In the genomic region with DNA sequence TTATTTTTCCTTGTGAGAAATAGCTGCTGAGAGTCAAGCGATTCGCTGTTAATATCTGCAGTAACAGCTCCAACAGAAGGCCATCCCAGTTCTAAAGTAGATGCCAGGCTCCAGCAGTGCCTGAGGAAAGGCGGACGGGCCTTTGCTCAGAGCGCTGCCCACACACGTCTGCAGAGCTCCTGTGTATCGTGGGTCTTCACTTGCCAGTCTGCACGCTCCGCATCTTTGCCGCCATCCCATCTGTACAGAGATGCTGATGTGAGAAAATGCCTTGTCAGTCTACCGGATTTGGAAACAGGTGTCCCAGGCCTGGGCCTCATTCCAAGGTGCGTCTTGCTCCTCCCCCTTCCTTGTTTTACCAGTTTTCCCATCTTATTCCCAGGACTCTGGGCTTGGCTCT, we compare ENCODE assay signal across 14 mouse cellular contexts. TPM values are rescaled to one million over a fixed set of nuclear protein-coding genes. Genes with fewer than 3 reads are reported as not detected.
DNase-seq lines count a peak whose midpoint lies in the region; ATAC-seq and TF ChIP-seq lines count a peak whose summit lies in the region.
"Had no signal": no experiment of that assay in that cellular context is flagged by ENCODE, and none has a peak within 500 bp of the region (broad histone marks: within the 10 kb centered on the region; RNA-seq: fewer than 3 reads in every experiment).

No protein-coding gene starts in this region.

- H3K27me3 ChIP-seq in embryonic facial prominence, embryonic 14.5 days (replicated peaks; ENCODE audit: control insufficient read depth, insufficient read depth, low read length): no peaks in the 10 kb centered on the region
- H3K27me3 ChIP-seq in embryonic facial prominence, embryonic 10.5 days (replicated peaks; ENCODE audit: low read depth, poor library complexity, severe bottlenecking): no peaks in the 10 kb centered on the region
- no peaks in the 10 kb centered on the region for H3K27me3 ChIP-seq in forebrain, postnatal 0 days (ENCODE audit: insufficient read depth, low read length)
- H3K27me3 ChIP-seq in intestine, embryonic 16.5 days (replicated peaks; ENCODE audit: control insufficient read depth, insufficient read depth, low read length): no peaks in the 10 kb centered on the region
- H3K27me3 ChIP-seq: hindbrain, embryonic 15.5 days had no signal

- no peaks in the 10 kb centered on the region for H3K36me3 ChIP-seq in embryonic facial prominence, embryonic 14.5 days (ENCODE audit: control insufficient read depth, insufficient read depth, low read length)
- no peaks in the 10 kb centered on the region for H3K36me3 ChIP-seq in embryonic facial prominence, embryonic 10.5 days (replicated peaks)
- no peaks in the 10 kb centered on the region for H3K36me3 ChIP-seq in forebrain, postnatal 0 days (ENCODE audit: insufficient read depth)
- H3K36me3 ChIP-seq in intestine, embryonic 16.5 days (ENCODE audit: control insufficient read depth, insufficient read depth, low read length): no peaks in the 10 kb centered on the region
- H3K36me3 ChIP-seq: hindbrain, embryonic 15.5 days had no signal

- no peak for TF ChIP-seq CTCF in forebrain, postnatal 0 days (IDR thresholded peaks at IDR 0.05; ENCODE audit: low read depth)

- no peaks in the 10 kb centered on the region for H3K9me3 ChIP-seq in embryonic facial prominence, embryonic 14.5 days (ENCODE audit: control insufficient read depth, low read length)
- no peaks in the 10 kb centered on the region for H3K9me3 ChIP-seq in embryonic facial prominence, embryonic 10.5 days
- no peaks in the 10 kb centered on the region for H3K9me3 ChIP-seq in forebrain, postnatal 0 days (ENCODE audit: low read length)
- no peaks in the 10 kb centered on the region for H3K9me3 ChIP-seq in intestine, embryonic 16.5 days (ENCODE audit: control insufficient read depth, low read length)
- H3K9me3 ChIP-seq: hindbrain, embryonic 15.5 days had no signal

- H3K9ac ChIP-seq in embryonic facial prominence, embryonic 14.5 days (ENCODE audit: low read depth, low read length): no peak overlapping the region
- H3K9ac ChIP-seq in forebrain, postnatal 0 days: no peak overlapping the region
- H3K9ac ChIP-seq in intestine, embryonic 16.5 days (ENCODE audit: low read depth, low read length): no peak overlapping the region
- H3K9ac ChIP-seq: hindbrain, embryonic 15.5 days; liver, embryonic 14.5 days had no signal

- no peak overlapping the region for H3K4me2 ChIP-seq in embryonic facial prominence, embryonic 14.5 days (ENCODE audit: low read depth, low read length)
- no peak overlapping the region for H3K4me2 ChIP-seq in forebrain, postnatal 0 days (ENCODE audit: low read depth)
- no peak overlapping the region for H3K4me2 ChIP-seq in intestine, embryonic 16.5 days (ENCODE audit: low read depth, low read length)
- H3K4me2 ChIP-seq: hindbrain, embryonic 15.5 days had no signal

- no peak for ATAC-seq in embryonic facial prominence, embryonic 14.5 days (ENCODE audit: low read depth)
- ATAC-seq in forebrain, postnatal 0 days: 0 out of 2 replicates have a peak, but pooled peaks have one; percentile 42
- ATAC-seq in intestine, embryonic 16.5 days: no peak

- peak; percentile 14 for DNase-seq in embryonic facial prominence, embryonic 14.5 days (ENCODE audit: low spot score)
- no peak for DNase-seq in embryonic facial prominence, embryonic 10.5 days (ENCODE audit: low spot score)
- DNase-seq in forebrain, postnatal 0 days: peak; percentile 49
- DNase-seq in layer of hippocampus, postnatal 10 days (ENCODE audit: low spot score in 2 of 2): peak; percentile 22 to 43
- DNase-seq in right cerebral cortex, adult 18-20 months: peak; percentile 81
- no peak for DNase-seq in kidney, adult 18-20 months
- DNase-seq in thymus, adult 18-20 months: no peak
- DNase-seq: adrenal gland, adult 8-10 months; kidney, postnatal 4 days; lung, postnatal 4 days; thymus, postnatal 4 days had no signal

- 80% methylated on average over 12 of the region's 12 CpGs for WGBS in embryonic facial prominence, embryonic 14.5 days
- 91% methylated on average over 12 of the region's 12 CpGs for WGBS in embryonic facial prominence, embryonic 10.5 days
- 46% methylated on average over 12 of the region's 12 CpGs for WGBS in forebrain, postnatal 0 days
- WGBS in intestine, embryonic 16.5 days: 90% methylated on average over 12 of the region's 12 CpGs

- H3K4me3 ChIP-seq in embryonic facial prominence, embryonic 14.5 days (ENCODE audit: low read depth, low read length): no peak overlapping the region
- H3K4me3 ChIP-seq in embryonic facial prominence, embryonic 10.5 days: no peak overlapping the region
- H3K4me3 ChIP-seq in forebrain, postnatal 0 days (ENCODE audit: low read depth, low read length): no peak overlapping the region
- H3K4me3 ChIP-seq in intestine, embryonic 16.5 days (ENCODE audit: low read length): no peak overlapping the region
- H3K4me3 ChIP-seq: hindbrain, embryonic 15.5 days had no signal

- H3K27ac ChIP-seq in embryonic facial prominence, embryonic 14.5 days (replicated peaks; ENCODE audit: low read depth, low read length): no peak overlapping the region
- no peak overlapping the region for H3K27ac ChIP-seq in embryonic facial prominence, embryonic 10.5 days (replicated peaks)
- peak overlapping the region; percentile 51; the same call in 1 of the 2 replicates for H3K27ac ChIP-seq in forebrain, postnatal 0 days (ENCODE audit: low read depth, low read length)
- no peak overlapping the region for H3K27ac ChIP-seq in intestine, embryonic 16.5 days (ENCODE audit: low read length)
- H3K27ac ChIP-seq: hindbrain, embryonic 15.5 days; liver, embryonic 14.5 days had no signal

- H3K4me1 ChIP-seq in embryonic facial prominence, embryonic 14.5 days (ENCODE audit: control insufficient read depth, insufficient read depth, low read length): peaks cover 6% of the 10 kb centered on the region; the same call in 1 of the 2 replicates
- H3K4me1 ChIP-seq in embryonic facial prominence, embryonic 10.5 days: peaks cover 9% of the 10 kb centered on the region
- peaks cover 6% of the 10 kb centered on the region; the same call in 1 of the 2 replicates for H3K4me1 ChIP-seq in forebrain, postnatal 0 days (ENCODE audit: insufficient read depth)
- no peaks in the 10 kb centered on the region for H3K4me1 ChIP-seq in intestine, embryonic 16.5 days (ENCODE audit: control insufficient read depth, insufficient read depth, low read length)
- H3K4me1 ChIP-seq: hindbrain, embryonic 15.5 days had no signal

RNA-seq across cellular contexts. Expression of gene Arl15, which starts 27.6 kb away (rescaled TPM):
- polyA plus RNA-seq in embryonic facial prominence, embryonic 14.5 days (2014; fragmentation: Nextera tagmentation; extraction: Ambion mirVana): 8.2 and 11.1 TPM in 2 replicates
- 9.8 and 11.1 TPM in 2 replicates for polyA plus RNA-seq in embryonic facial prominence, embryonic 10.5 days (2016; fragmentation: Nextera tagmentation; extraction: Ambion mirVana)
- total RNA-seq in forebrain, postnatal 0 days (2014; rRNA removed): 44.0 and 46.5 TPM in 2 replicates
- polyA plus RNA-seq in forebrain, postnatal 0 days (2015; fragmentation: Nextera tagmentation; extraction: Ambion mirVana): 17.4 and 18.5 TPM in 2 replicates
- 10 to 100 TPM; 50.5 to 53.9 TPM for total RNA-seq in layer of hippocampus, postnatal 10 days (2021)
- 8.2 and 10.6 TPM in 2 replicates for polyA plus RNA-seq in intestine, embryonic 16.5 days (2015; fragmentation: Nextera tagmentation; extraction: Ambion mirVana)

Comparison
In these comparisons a context has a peak if more than half of its experiments do, and no peak if none do; other contexts are left out.
1. DNase-seq: peak in embryonic facial prominence, embryonic 14.5 days (single experiment), forebrain, postnatal 0 days (single experiment), layer of hippocampus, postnatal 10 days (2 of 2) and right cerebral cortex, adult 18-20 months (single experiment); none in embryonic facial prominence, embryonic 10.5 days (single experiment), kidney, adult 18-20 months (single experiment) and thymus, adult 18-20 months (0 of 2).